Mouse (Mus musculus) stomach, embryonic 15.5 days (tissue): Measurements from ENCODE around the gene Miox. TPM values are rescaled to one million over a fixed set of nuclear protein-coding genes. Genes with fewer than 3 reads are reported as not detected.

Experiments
- ATAC-seq: fragments of 200-750 bp; cut with Nextera tagmentation; 2 replicates; pipeline ENCODE4 v1.8.0; 2017; ENCODE audit warnings: low read depth, moderate number of reproducible peaks, moderate TSS enrichment; ENCODE audit not compliant: insufficient read depth, low FRiP score
- H3K27ac ChIP-seq: fragments of 300-500 bp; sonication (generic); 2 replicates; pipeline ENCODE4 v1.5.1; 2015; ENCODE audit warnings: mild to moderate bottlenecking, inconsistent platforms
- H3K27me3 ChIP-seq: fragments of 300-500 bp; sonication (generic); replicated peaks from 2 replicates; pipeline ENCODE4 v1.6.1; 2015; ENCODE audit warnings: inconsistent platforms
- H3K36me3 ChIP-seq: fragments of 300-500 bp; sonication (generic); 2 replicates; pipeline ENCODE4 v1.6.1; 2015; ENCODE audit warnings: inconsistent platforms
- H3K4me1 ChIP-seq: fragments of 300-500 bp; sonication (generic); 2 replicates; pipeline ENCODE4 v1.6.1; 2015; ENCODE audit warnings: inconsistent platforms
- H3K4me2 ChIP-seq: fragments of 300-500 bp; sonication (generic); 2 replicates; pipeline ENCODE4 v1.6.1; 2015; ENCODE audit warnings: mild to moderate bottlenecking, inconsistent platforms
- H3K4me3 ChIP-seq: fragments of 300-500 bp; sonication (generic); replicated peaks from 2 replicates; pipeline ENCODE4 v1.5.1; 2015; ENCODE audit warnings: inconsistent platforms
- H3K9ac ChIP-seq: fragments of 300-500 bp; sonication (generic); 2 replicates; pipeline ENCODE4 v1.6.1; 2015; ENCODE audit warnings: inconsistent platforms
- H3K9me3 ChIP-seq: fragments of 300-500 bp; sonication (generic); 2 replicates; pipeline ENCODE4 v1.6.1; 2016; ENCODE audit warnings: inconsistent platforms
- WGBS: fragments of 180-500 bp; shearing (Covaris S2); methylation state at CpG from one replicate; pipeline ENCODE4 v1.1.7; 2015; 5-methylcytosine and 5-hydroxymethylcytosine counted together
- microRNA-seq: library from miRNA; unstranded; fragments of <30 nt; microRNA quantifications from one replicate; pipeline ENCODE4, GENCODE M21; 2016
- polyA plus RNA-seq: library from polyadenylated mRNA; unstranded; fragments of >200 nt; fragmentation: Nextera tagmentation; extraction: Ambion mirVana; gene quantifications from 2 replicates; pipeline ENCODE4 v1.2.1, GENCODE M21; 2015

The Miox gene
- polyA plus RNA-seq, 1 experiment from 2014 or later, result 0.71 TPM

DNA sequence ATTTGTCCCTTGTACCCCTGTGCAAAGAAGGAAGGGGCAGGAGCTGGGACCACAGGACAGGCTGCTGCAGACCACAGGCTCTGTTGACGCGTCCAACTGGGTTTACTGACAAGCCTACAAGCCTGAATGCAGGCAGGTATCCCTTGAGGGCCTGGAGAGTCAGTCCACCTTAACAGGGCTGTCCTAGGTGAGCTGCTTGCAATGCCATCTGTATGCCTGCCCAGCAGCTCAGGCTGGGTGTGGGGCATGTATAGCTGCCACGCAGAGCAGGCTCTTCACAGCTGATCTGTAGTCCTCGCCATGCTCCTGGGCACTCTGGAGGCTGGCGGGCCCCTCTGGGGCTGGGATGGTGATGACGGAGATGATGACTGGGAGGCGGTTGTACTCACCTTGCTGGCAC lies 50.4 kb downstream of the Miox start, which contains the start of gene Klhdc7b:
Klhdc7b (plus strand) TSS at position 301 of the 400 bp plus-strand sequence.
- H3K4me3 ChIP-seq, result no peak within 1 kb of the TSS
- no peak within 1 kb of the TSS for H3K9ac ChIP-seq
- no peak within 1 kb of the TSS for H3K4me2 ChIP-seq
- no peaks in the 10 kb centered on the region for H3K9me3 ChIP-seq
- no peak for ATAC-seq
- no peaks in the 10 kb centered on the region for H3K36me3 ChIP-seq
- H3K4me1 ChIP-seq, result no peaks in the 10 kb centered on the region
- no peak within 1 kb of the TSS for H3K27ac ChIP-seq
- H3K27me3 ChIP-seq, result peaks cover 5% of the 10 kb centered on the region
- WGBS, result 86% methylated on average over 7 of the region's 7 CpGs

Small RNA genes lying within 50 kb of the gene (microRNA-seq; reads per million reads assigned to microRNA genes)
- gene Mir6959, result 0.58 reads per million

Other genes starting within 250 kb of the Miox start
- 17.9 and 19.7 TPM in 2 replicates for gene Selenoo, start 245.3 kb upstream of the Miox start, polyA plus RNA-seq
- 12.0 and 12.9 TPM in 2 replicates for gene Tubgcp6, start 211.3 kb upstream of the Miox start, polyA plus RNA-seq
- 20.9 and 23.3 TPM in 2 replicates for gene Hdac10, start 205.7 kb upstream of the Miox start, polyA plus RNA-seq
- gene Mapk12, start 193.7 kb upstream of the Miox start, polyA plus RNA-seq, result 3.8 and 4.7 TPM in 2 replicates
- gene Mapk11, start 184.8 kb upstream of the Miox start, polyA plus RNA-seq, result 5.9 and 6.4 TPM in 2 replicates
- gene Plxnb2, start 153.6 kb upstream of the Miox start, polyA plus RNA-seq, result 128 and 129 TPM in 2 replicates
- gene Dennd6b, start 137.9 kb upstream of the Miox start, polyA plus RNA-seq, result 12.5 and 14.9 TPM in 2 replicates
- 25.4 and 28.5 TPM in 2 replicates for gene Ppp6r2, start 122.8 kb upstream of the Miox start, polyA plus RNA-seq
- gene Sbf1, start 19.1 kb upstream of the Miox start, polyA plus RNA-seq, result 45.3 and 45.9 TPM in 2 replicates
- gene Adm2, start 11.7 kb upstream of the Miox start, polyA plus RNA-seq, result 0.76 and 1.1 TPM in 2 replicates
- 57.3 and 62.3 TPM in 2 replicates for gene Lmf2, start 21.3 kb downstream of the Miox start, polyA plus RNA-seq
- gene Ncaph2, start 21.3 kb downstream of the Miox start, polyA plus RNA-seq, result 127 and 141 TPM in 2 replicates
- gene Sco2, start 39.4 kb downstream of the Miox start, polyA plus RNA-seq, result 6.7 and 7.3 TPM in 2 replicates
- 1.3 and 1.5 TPM in 2 replicates for gene Tymp, start 42.6 kb downstream of the Miox start, polyA plus RNA-seq
- 0.48 and 0.84 TPM in 2 replicates for gene Odf3b, start 44.9 kb downstream of the Miox start, polyA plus RNA-seq
- gene Klhdc7b, start 50.5 kb downstream of the Miox start, polyA plus RNA-seq, result not detected in 2 replicates
- gene Syce3, start 76.1 kb downstream of the Miox start, polyA plus RNA-seq, result not detected in 2 replicates
- 0.63 and 0.66 TPM in 2 replicates for gene Cpt1b, start 91.5 kb downstream of the Miox start, polyA plus RNA-seq
- 3.6 and 4.2 TPM in 2 replicates for gene C730034F03Rik, start 95.2 kb downstream of the Miox start, polyA plus RNA-seq
- gene Gm44502, start 95.3 kb downstream of the Miox start, polyA plus RNA-seq, result not detected in 2 replicates
- 51.3 and 55.5 TPM in 2 replicates for gene Chkb, start 95.5 kb downstream of the Miox start, polyA plus RNA-seq
- 3.7 and 3.8 TPM in 2 replicates for gene Mapk8ip2, start 119.5 kb downstream of the Miox start, polyA plus RNA-seq
- gene Arsa, start 143.0 kb downstream of the Miox start, polyA plus RNA-seq, result 18.8 TPM in 2 replicates
- 1.7 and 1.9 TPM in 2 replicates for gene Shank3, start 165.2 kb downstream of the Miox start, polyA plus RNA-seq
- 0.14 and 0.23 TPM in 2 replicates for gene Acr, start 233.9 kb downstream of the Miox start, polyA plus RNA-seq